In the genomic region with DNA sequence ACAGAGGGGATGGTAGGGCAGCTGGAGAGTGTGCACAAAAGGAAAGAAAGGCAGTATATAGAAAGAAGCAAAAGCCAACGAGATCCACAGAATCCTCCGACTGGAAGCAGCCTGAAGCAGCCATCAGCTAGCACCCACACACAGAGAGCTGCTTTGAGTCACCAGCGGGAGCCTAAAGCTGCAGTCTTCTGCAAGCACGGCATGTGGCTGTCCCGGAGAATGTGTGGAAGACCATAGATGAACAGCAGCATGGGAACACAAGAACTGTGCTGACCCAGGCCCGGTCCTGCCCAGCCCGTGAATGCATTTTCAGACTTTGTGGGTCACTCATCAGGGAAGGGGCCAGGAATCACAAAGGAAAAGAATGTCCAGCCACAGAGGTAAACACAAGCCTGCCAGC, we compare ENCODE assay signal across 11 mouse cellular contexts.
DNase-seq lines count a peak whose midpoint lies in the region; ATAC-seq and TF ChIP-seq lines count a peak whose summit lies in the region.
"Had no signal": no experiment of that assay in that cellular context is flagged by ENCODE, and none has a peak within 500 bp of the region (broad histone marks: within the 10 kb centered on the region; RNA-seq: fewer than 3 reads in every experiment).

No protein-coding gene starts in this region.

- H3K27me3 ChIP-seq in heart, embryonic 15.5 days: no peaks in the 10 kb centered on the region
- H3K27me3 ChIP-seq in forebrain, postnatal 0 days (ENCODE audit: insufficient read depth, low read length): no peaks in the 10 kb centered on the region
- no peaks in the 10 kb centered on the region for H3K27me3 ChIP-seq in midbrain, embryonic 12.5 days
- H3K27me3 ChIP-seq in intestine, embryonic 15.5 days (replicated peaks): no peaks in the 10 kb centered on the region
- H3K27me3 ChIP-seq: neural tube, embryonic 13.5 days had no signal

- no peak for TF ChIP-seq CTCF in forebrain, postnatal 0 days (IDR thresholded peaks at IDR 0.05; ENCODE audit: low read depth)

- ATAC-seq in heart, embryonic 15.5 days (replicated peaks; ENCODE audit: insufficient number of reproducible peaks, insufficient read depth, low FRiP score, low read depth): no peak
- 0 out of 2 replicates have a peak, but pooled peaks have one; percentile 19 for ATAC-seq in forebrain, postnatal 0 days
- ATAC-seq in midbrain, embryonic 12.5 days (ENCODE audit: low FRiP score, low read depth): peak; percentile 44
- no peak for ATAC-seq in intestine, embryonic 15.5 days
- ATAC-seq: CD4-positive, CD25-positive, alpha-beta regulatory T cell, adult 4 months had no signal

- H3K9ac ChIP-seq in heart, embryonic 15.5 days: no peak overlapping the region
- H3K9ac ChIP-seq in forebrain, postnatal 0 days: no peak overlapping the region
- H3K9ac ChIP-seq in midbrain, embryonic 12.5 days (replicated peaks): no peak overlapping the region
- no peak overlapping the region for H3K9ac ChIP-seq in intestine, embryonic 15.5 days
- H3K9ac ChIP-seq: neural tube, embryonic 13.5 days had no signal

- no peak overlapping the region for H3K4me3 ChIP-seq in heart, embryonic 15.5 days
- no peak overlapping the region for H3K4me3 ChIP-seq in forebrain, postnatal 0 days (ENCODE audit: low read depth, low read length)
- no peak overlapping the region for H3K4me3 ChIP-seq in midbrain, embryonic 12.5 days
- H3K4me3 ChIP-seq in intestine, embryonic 15.5 days (replicated peaks): no peak overlapping the region
- H3K4me3 ChIP-seq: neural tube, embryonic 13.5 days had no signal

- no peak for DNase-seq in heart, postnatal 36 days
- peak; percentile 93 for DNase-seq in brain, adult 2 months (ENCODE audit: low read depth, low spot score)
- DNase-seq in forebrain, postnatal 0 days: peak; percentile 35
- no peak for DNase-seq in gastrocnemius, postnatal 10 days
- DNase-seq in adrenal gland, postnatal 36 days: no peak
- DNase-seq: thymus, postnatal 25 days had no signal

- H3K4me1 ChIP-seq in heart, embryonic 15.5 days (replicated peaks): no peaks in the 10 kb centered on the region
- peaks cover 6% of the 10 kb centered on the region for H3K4me1 ChIP-seq in forebrain, postnatal 0 days (ENCODE audit: insufficient read depth)
- peaks cover 19% of the 10 kb centered on the region for H3K4me1 ChIP-seq in midbrain, embryonic 12.5 days
- H3K4me1 ChIP-seq in intestine, embryonic 15.5 days (replicated peaks): no peaks in the 10 kb centered on the region

- intact Hi-C loops in heart, postnatal 36 days (cut with DNase I): no loop called here

- no peaks in the 10 kb centered on the region for H3K36me3 ChIP-seq in heart, embryonic 15.5 days
- H3K36me3 ChIP-seq in forebrain, postnatal 0 days (ENCODE audit: insufficient read depth): peaks cover 9% of the 10 kb centered on the region; the same call in 1 of the 2 replicates
- H3K36me3 ChIP-seq in midbrain, embryonic 12.5 days: no peaks in the 10 kb centered on the region
- H3K36me3 ChIP-seq in intestine, embryonic 15.5 days: no peaks in the 10 kb centered on the region

- WGBS in heart, embryonic 15.5 days: 49% methylated on average over 7 of the region's 7 CpGs
- 11% methylated on average over 7 of the region's 7 CpGs for WGBS in forebrain, postnatal 0 days
- 12% methylated on average over 7 of the region's 7 CpGs for WGBS in midbrain, embryonic 12.5 days
- WGBS in intestine, embryonic 15.5 days: 67% methylated on average over 7 of the region's 7 CpGs

- no peak overlapping the region for H3K27ac ChIP-seq in heart, embryonic 15.5 days
- H3K27ac ChIP-seq in forebrain, postnatal 0 days (ENCODE audit: low read depth, low read length): peak overlapping the region; percentile 50; the same call in 1 of the 2 replicates
- peak overlapping the region; percentile 16; the same call in 1 of the 2 replicates for H3K27ac ChIP-seq in midbrain, embryonic 12.5 days (replicated peaks)
- H3K27ac ChIP-seq in intestine, embryonic 15.5 days: no peak overlapping the region
- H3K27ac ChIP-seq: neural tube, embryonic 13.5 days had no signal

- no peaks in the 10 kb centered on the region for H3K9me3 ChIP-seq in heart, embryonic 15.5 days (replicated peaks)
- H3K9me3 ChIP-seq in forebrain, postnatal 0 days (ENCODE audit: low read length): no peaks in the 10 kb centered on the region
- H3K9me3 ChIP-seq in midbrain, embryonic 12.5 days: no peaks in the 10 kb centered on the region
- H3K9me3 ChIP-seq in intestine, embryonic 15.5 days: no peaks in the 10 kb centered on the region
- H3K9me3 ChIP-seq: neural tube, embryonic 13.5 days had no signal

- H3K4me2 ChIP-seq in heart, embryonic 15.5 days: peak overlapping the region; percentile 22
- no peak overlapping the region for H3K4me2 ChIP-seq in forebrain, postnatal 0 days (ENCODE audit: low read depth)
- peak overlapping the region; percentile 16 for H3K4me2 ChIP-seq in midbrain, embryonic 12.5 days (replicated peaks)
- H3K4me2 ChIP-seq in intestine, embryonic 15.5 days (replicated peaks): no peak overlapping the region
- H3K4me2 ChIP-seq: neural tube, embryonic 13.5 days had no signal

Comparison
In these comparisons a context has a peak if more than half of its experiments do, and no peak if none do; other contexts are left out.
1. ATAC-seq: peak in forebrain, postnatal 0 days (single experiment) and midbrain, embryonic 12.5 days (single experiment); none in heart, embryonic 15.5 days (single experiment) and intestine, embryonic 15.5 days (single experiment).
2. H3K27ac ChIP-seq: peak in forebrain, postnatal 0 days (single experiment) and midbrain, embryonic 12.5 days (single experiment); none in heart, embryonic 15.5 days (single experiment) and intestine, embryonic 15.5 days (single experiment).
3. H3K4me2 ChIP-seq: peak in heart, embryonic 15.5 days (single experiment) and midbrain, embryonic 12.5 days (single experiment); none in forebrain, postnatal 0 days (single experiment) and intestine, embryonic 15.5 days (single experiment).
4. DNase-seq: peak in brain, adult 2 months (single experiment) and forebrain, postnatal 0 days (single experiment); none in heart, postnatal 36 days (0 of 2), gastrocnemius, postnatal 10 days (single experiment) and adrenal gland, postnatal 36 days (0 of 2).